Mouse (Mus musculus) CD4-positive, CD25-positive, alpha-beta regulatory T cell, adult 2 months (primary cell): ENCODE measurements around the gene Ppm1h.
"Not testable (repeated sequence)": the region's sequence is repeated elsewhere in the genome, so short reads cannot be mapped to it uniquely, and the experiment has no call there.

ENCODE experiments used
- DNase-seq: peaks from one replicate; pipeline ENCODE4 v3.0.0-alpha.2; 2012; ENCODE audit warnings: low read depth, low spot score

Gene Ppm1h

GRCm38 (mm10) chr10:122890682-122891350 lies 212.3 kb downstream of the Ppm1h start:
- DNase-seq: no peak

- DNase-seq: no peak
Observed at GRCm38 (mm10) chr10:122891461-122891860, 212.9 kb downstream of the Ppm1h start.

GRCm38 (mm10) chr10:122894555-122895069 lies 216.1 kb downstream of the Ppm1h start:
- DNase-seq: no peak

GRCm38 (mm10) chr10:122895121-122895770 lies 216.7 kb downstream of the Ppm1h start:
- peak; percentile 69 for DNase-seq

GRCm38 (mm10) chr10:122899971-122900370 lies 221.4 kb downstream of the Ppm1h start:
- no peak for DNase-seq

- no peak for DNase-seq
Observed at GRCm38 (mm10) chr10:122900466-122900865, 221.9 kb downstream of the Ppm1h start.

- DNase-seq: no peak
Observed at GRCm38 (mm10) chr10:122901379-122901778, 222.8 kb downstream of the Ppm1h start.

GRCm38 (mm10) chr10:122909406-122910032 lies 231.0 kb downstream of the Ppm1h start:
- DNase-seq: no peak

GRCm38 (mm10) chr10:122910798-122911225 lies 232.2 kb downstream of the Ppm1h start:
- no peak for DNase-seq

GRCm38 (mm10) chr10:122911668-122912067 lies 233.1 kb downstream of the Ppm1h start:
- DNase-seq: no peak

GRCm38 (mm10) chr10:122912086-122912690 lies 233.6 kb downstream of the Ppm1h start:
- no peak for DNase-seq

- DNase-seq: no peak
Observed at GRCm38 (mm10) chr10:122912701-122913368, 234.3 kb downstream of the Ppm1h start.

GRCm38 (mm10) chr10:122913393-122913792 lies 234.8 kb downstream of the Ppm1h start:
- no peak for DNase-seq

GRCm38 (mm10) chr10:122915905-122916304 lies 237.3 kb downstream of the Ppm1h start:
- peak; percentile 20 for DNase-seq

GRCm38 (mm10) chr10:122917648-122918324 lies 239.2 kb downstream of the Ppm1h start:
- no peak for DNase-seq

- DNase-seq: no peak
Observed at GRCm38 (mm10) chr10:122918325-122918694, 239.7 kb downstream of the Ppm1h start.

- no peak for DNase-seq
Observed at GRCm38 (mm10) chr10:122918754-122919153, 240.2 kb downstream of the Ppm1h start.

- DNase-seq: no peak
Observed at GRCm38 (mm10) chr10:122919416-122919815, 240.9 kb downstream of the Ppm1h start.

GRCm38 (mm10) chr10:122920218-122920795 lies 241.7 kb downstream of the Ppm1h start:
- DNase-seq: no peak

GRCm38 (mm10) chr10:122922226-122922625 lies 243.7 kb downstream of the Ppm1h start:
- no peak for DNase-seq

- DNase-seq: not testable (repeated sequence)
Observed at GRCm38 (mm10) chr10:122924571-122924970, 246.0 kb downstream of the Ppm1h start.
